Mouse (Mus musculus): Measurements from ENCODE around the gene Arl5a. TPM values are rescaled to one million over a fixed set of nuclear protein-coding genes. Genes with fewer than 3 reads are reported as not detected.

Gene Arl5a
- polyA plus RNA-seq (2015; fragmentation: Nextera tagmentation; extraction: Ambion mirVana), result 17.2 and 21.9 TPM in 2 replicates

GRCm38 (mm10) chr2:52424747-52425522 lies at the start of gene Arl5a:
Gene Arl5a, minus strand, starts transcription at chr2:52424901.
- Histone ChIP-seq H3K9ac (replicated peaks) (peak within 1 kb of the TSS; percentile 99), H3K4me2 (ENCODE audit: low read depth, low read length) (peak within 1 kb of the TSS; percentile 92), H3K27me3 (ENCODE audit: insufficient read depth, low read length) (no peaks in the 10 kb centered on the region), H3K4me1 (ENCODE audit: insufficient read depth) (peaks cover 17% of the 10 kb centered on the region), H3K36me3 (replicated peaks; ENCODE audit: insufficient read depth, low read length) (no peaks in the 10 kb centered on the region), H3K4me3 (ENCODE audit: low read depth, low read length) (peak within 1 kb of the TSS; percentile 97), H3K27ac (ENCODE audit: low read depth) (peak within 1 kb of the TSS; percentile 95), H3K9me3 (ENCODE audit: low read length) (no peaks in the 10 kb centered on the region)
- TF ChIP-seq EP300 (IDR thresholded peaks at IDR 0.05; ENCODE audit: low read depth) (no peak), CTCF (IDR thresholded peaks at IDR 0.05; ENCODE audit: low read depth) (no peak)
- peak; percentile 98 for DNase-seq
- ATAC-seq, result peak; percentile 88
- 2% methylated on average over 34 of the region's 57 CpGs for WGBS (ENCODE audit: insufficient replicate concordance)

- Histone ChIP-seq H3K4me1 (ENCODE audit: insufficient read depth) (no peaks in the 10 kb centered on the region; the same call in 1 of the 2 replicates), H3K4me2 (ENCODE audit: low read depth, low read length) (no peak overlapping the region), H3K4me3 (ENCODE audit: low read depth, low read length) (no peak overlapping the region), H3K9ac (replicated peaks) (no peak overlapping the region), H3K9me3 (ENCODE audit: low read length) (no peaks in the 10 kb centered on the region), H3K36me3 (replicated peaks; ENCODE audit: insufficient read depth, low read length) (no peaks in the 10 kb centered on the region), H3K27ac (ENCODE audit: low read depth) (no peak overlapping the region), H3K27me3 (ENCODE audit: insufficient read depth, low read length) (no peaks in the 10 kb centered on the region)
- ATAC-seq (peak; percentile 13; the same call in 1 of the 2 replicates), DNase-seq (no peak)
- WGBS (ENCODE audit: insufficient replicate concordance), result 40% methylated on average over 4 of the region's 4 CpGs
- TF ChIP-seq EP300 (IDR thresholded peaks at IDR 0.05; ENCODE audit: low read depth) (no peak), CTCF (IDR thresholded peaks at IDR 0.05; ENCODE audit: low read depth) (no peak)
These were observed 47.0 kb upstream of the Arl5a start for GRCm38 (mm10) chr2:52471545-52472291.

- no peaks in the 10 kb centered on the region for H3K27me3 ChIP-seq (ENCODE audit: insufficient read depth, low read length)
- no peak for TF ChIP-seq CTCF (IDR thresholded peaks at IDR 0.05; ENCODE audit: low read depth)
- TF ChIP-seq EP300 (IDR thresholded peaks at IDR 0.05; ENCODE audit: low read depth), result no peak
- H3K4me2 ChIP-seq (ENCODE audit: low read depth, low read length), result no peak overlapping the region
- no peak overlapping the region for H3K27ac ChIP-seq (ENCODE audit: low read depth)
- no peaks in the 10 kb centered on the region for H3K4me1 ChIP-seq (ENCODE audit: insufficient read depth)
- no peaks in the 10 kb centered on the region for H3K36me3 ChIP-seq (replicated peaks; ENCODE audit: insufficient read depth, low read length)
- H3K9me3 ChIP-seq (ENCODE audit: low read length), result no peaks in the 10 kb centered on the region
- 70% methylated on average over 4 of the region's 4 CpGs for WGBS (ENCODE audit: insufficient replicate concordance)
- H3K4me3 ChIP-seq (ENCODE audit: low read depth, low read length), result no peak overlapping the region
- no peak overlapping the region for H3K9ac ChIP-seq (replicated peaks)
- ATAC-seq, result no peak
- DNase-seq, result no peak
These were observed 45.4 kb upstream of the Arl5a start for GRCm38 (mm10) chr2:52470044-52470560.

- Histone ChIP-seq H3K4me3 (ENCODE audit: low read depth, low read length) (no peak overlapping the region), H3K4me1 (ENCODE audit: insufficient read depth) (no peaks in the 10 kb centered on the region), H3K9me3 (ENCODE audit: low read length) (no peaks in the 10 kb centered on the region), H3K36me3 (replicated peaks; ENCODE audit: insufficient read depth, low read length) (no peaks in the 10 kb centered on the region), H3K4me2 (ENCODE audit: low read depth, low read length) (no peak overlapping the region), H3K27ac (ENCODE audit: low read depth) (no peak overlapping the region), H3K9ac (replicated peaks) (no peak overlapping the region), H3K27me3 (ENCODE audit: insufficient read depth, low read length) (no peaks in the 10 kb centered on the region)
- ATAC-seq (no peak), DNase-seq (no peak)
- 62% methylated on average over 6 of the region's 6 CpGs for WGBS (ENCODE audit: insufficient replicate concordance)
- TF ChIP-seq CTCF (IDR thresholded peaks at IDR 0.05; ENCODE audit: low read depth) (no peak), EP300 (IDR thresholded peaks at IDR 0.05; ENCODE audit: low read depth) (no peak)
These were observed 42.9 kb upstream of the Arl5a start for GRCm38 (mm10) chr2:52467629-52468028.

GRCm38 (mm10) chr2:52461206-52461967 lies 36.7 kb upstream of the Arl5a start:
- no peak for ATAC-seq
- H3K27me3 ChIP-seq (ENCODE audit: insufficient read depth, low read length), result no peaks in the 10 kb centered on the region
- TF ChIP-seq EP300 (IDR thresholded peaks at IDR 0.05; ENCODE audit: low read depth) (no peak), CTCF (IDR thresholded peaks at IDR 0.05; ENCODE audit: low read depth) (no peak)
- H3K36me3 ChIP-seq (replicated peaks; ENCODE audit: insufficient read depth, low read length), result no peaks in the 10 kb centered on the region
- 78% methylated on average over 12 of the region's 12 CpGs for WGBS (ENCODE audit: insufficient replicate concordance)
- H3K9ac ChIP-seq (replicated peaks), result no peak overlapping the region
- no peak overlapping the region for H3K4me3 ChIP-seq (ENCODE audit: low read depth, low read length)
- no peak overlapping the region for H3K4me2 ChIP-seq (ENCODE audit: low read depth, low read length)
- no peak overlapping the region for H3K27ac ChIP-seq (ENCODE audit: low read depth)
- no peak for DNase-seq
- no peaks in the 10 kb centered on the region for H3K4me1 ChIP-seq (ENCODE audit: insufficient read depth)
- H3K9me3 ChIP-seq (ENCODE audit: low read length), result no peaks in the 10 kb centered on the region
